Mouse (Mus musculus) splenic B cell, adult 2 months (primary cell): ENCODE results near the gene Vti1a.
A peak's percentile ranks its signal among the peaks of the same experiment; 100 is the strongest.

ENCODE experiments used
- DNase-seq: peaks from one replicate; pipeline ENCODE4 v3.0.0-alpha.2; 2011; ENCODE audit warnings: low read depth, low spot score
- H3K27me3 ChIP-seq: 2 replicates; pipeline ENCODE4 v1.6.1; 2012; ENCODE audit warnings: mild to moderate bottlenecking, low read length, moderate library complexity, mixed read lengths; ENCODE audit not compliant: control insufficient read depth, poor library complexity, insufficient read depth, severe bottlenecking
- H3K36me3 ChIP-seq: 2 replicates; pipeline ENCODE4 v1.6.1; 2012; ENCODE audit warnings: mild to moderate bottlenecking, low read length, moderate library complexity, mixed read lengths; ENCODE audit not compliant: control insufficient read depth, poor library complexity, insufficient read depth, severe bottlenecking

The Vti1a gene

GRCm38 (mm10) chr19:55652693-55653265 is 336.7 kb downstream of the Vti1a start:
- DNase-seq = peak; percentile 71
- H3K36me3 ChIP-seq = no peaks in the 10 kb centered on the region
- H3K27me3 ChIP-seq = no peaks in the 10 kb centered on the region; the same call in 1 of the 2 replicates

- Histone ChIP-seq H3K36me3 (no peaks in the 10 kb centered on the region), H3K27me3 (no peaks in the 10 kb centered on the region; the same call in 1 of the 2 replicates)
- DNase-seq = peak; percentile 56
Measured at GRCm38 (mm10) chr19:55660165-55660564, 344.1 kb downstream of the Vti1a start.

GRCm38 (mm10) chr19:55662521-55663223 is 346.6 kb downstream of the Vti1a start:
- Histone ChIP-seq H3K36me3 (no peaks in the 10 kb centered on the region), H3K27me3 (no peaks in the 10 kb centered on the region)
- DNase-seq = no peak

DNA sequence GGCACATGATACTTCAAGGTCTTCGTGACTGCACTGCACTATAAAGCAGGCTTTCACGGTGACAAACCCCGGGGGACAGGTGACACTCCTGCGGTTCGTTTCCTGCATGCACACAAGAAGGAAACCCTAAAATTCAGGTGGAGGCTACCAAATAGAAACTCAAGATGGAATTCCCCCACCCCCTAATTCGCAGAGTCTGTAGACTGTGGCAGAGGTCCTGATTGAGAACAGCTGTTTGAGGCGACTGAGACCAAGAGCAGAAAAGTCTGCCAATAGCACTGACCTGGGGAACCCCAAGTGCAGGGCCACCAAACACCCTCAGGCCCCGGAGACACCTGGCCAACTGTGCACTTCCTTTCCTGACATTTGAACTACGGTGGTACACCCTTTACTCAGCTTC is 351.7 kb downstream of the Vti1a start:
- Histone ChIP-seq H3K36me3 (no peaks in the 10 kb centered on the region), H3K27me3 (no peaks in the 10 kb centered on the region)
- peak; percentile 87 for DNase-seq

- DNase-seq = no peak
- Histone ChIP-seq H3K27me3 (no peaks in the 10 kb centered on the region), H3K36me3 (no peaks in the 10 kb centered on the region)
Measured at GRCm38 (mm10) chr19:55668896-55669295, 352.8 kb downstream of the Vti1a start.
